Mouse (Mus musculus): ENCODE measurements around the gene Zfp663. TPM values are rescaled to one million over a fixed set of nuclear protein-coding genes. Genes with fewer than 3 reads are reported as not detected.

Zfp663 gene
- total RNA-seq, 2 experiments from 2014 or later, result 0.29 TPM; not detected in 1

- DNase-seq (ENCODE audit: low spot score in 2 of 2), result no peak
Measured at GRCm38 (mm10) chr2:165371066-165371465, 2.5 kb upstream of the Zfp663 start.

- DNase-seq (ENCODE audit: low spot score in 2 of 2), result no peak
Measured at GRCm38 (mm10) chr2:165370348-165370747, 1.8 kb upstream of the Zfp663 start.

GRCm38 (mm10) chr2:165367868-165368439, 575 bp downstream of the Zfp663 start:
- no peak for DNase-seq (ENCODE audit: low spot score in 2 of 2)

GRCm38 (mm10) chr2:165367047-165367520, 1.4 kb downstream of the Zfp663 start:
- DNase-seq (ENCODE audit: low spot score in 2 of 2), result no peak

- DNase-seq (ENCODE audit: low spot score in 2 of 2), result peak; percentile 35 to 62
Measured at GRCm38 (mm10) chr2:165364334-165365091, 4.0 kb downstream of the Zfp663 start.

GRCm38 (mm10) chr2:165363282-165363681, 5.2 kb downstream of the Zfp663 start:
- no peak for DNase-seq (ENCODE audit: low spot score in 2 of 2)

- DNase-seq (ENCODE audit: low spot score in 2 of 2), result peak in 1 of 2 experiments; percentile 69
Measured at GRCm38 (mm10) chr2:165360861-165361260, 7.7 kb downstream of the Zfp663 start.

- no peak for DNase-seq (ENCODE audit: low spot score in 2 of 2)
Measured at GRCm38 (mm10) chr2:165351828-165352513, 16.6 kb downstream of the Zfp663 start.

GRCm38 (mm10) chr2:165349466-165349865, 19.1 kb downstream of the Zfp663 start:
- DNase-seq (ENCODE audit: low spot score in 2 of 2), result no peak

GRCm38 (mm10) chr2:165346180-165346579, 22.3 kb downstream of the Zfp663 start:
- no peak for DNase-seq (ENCODE audit: low spot score in 2 of 2)

- no peak for DNase-seq (ENCODE audit: low spot score in 2 of 2)
Measured at GRCm38 (mm10) chr2:165337191-165337590, 31.3 kb downstream of the Zfp663 start.

GRCm38 (mm10) chr2:165332610-165333210, 35.8 kb downstream of the Zfp663 start:
- no peak for DNase-seq (ENCODE audit: low spot score in 2 of 2)

- no peak for DNase-seq (ENCODE audit: low spot score in 2 of 2)
Measured at GRCm38 (mm10) chr2:165329703-165330102, 38.8 kb downstream of the Zfp663 start.

- DNase-seq (ENCODE audit: low spot score in 2 of 2), result no peak
Measured at GRCm38 (mm10) chr2:165328746-165329145, 39.8 kb downstream of the Zfp663 start.

- DNase-seq (ENCODE audit: low spot score in 2 of 2), result no peak
Measured at GRCm38 (mm10) chr2:165327386-165327785, 41.1 kb downstream of the Zfp663 start.

- peak; percentile 90 to 94 for DNase-seq (ENCODE audit: low spot score in 2 of 2)
Measured at GRCm38 (mm10) chr2:165326304-165327190, 42.0 kb downstream of the Zfp663 start, which contains the start of gene Elmo2. Elmo2 (minus strand) TSS chr2:165326479.

- DNase-seq (ENCODE audit: low spot score in 2 of 2), result no peak
Measured at GRCm38 (mm10) chr2:165325521-165326303, 42.8 kb downstream of the Zfp663 start.

- DNase-seq (ENCODE audit: low spot score in 2 of 2), result no peak
Measured at GRCm38 (mm10) chr2:165323928-165324327, 44.6 kb downstream of the Zfp663 start.

- no peak for DNase-seq (ENCODE audit: low spot score in 2 of 2)
Measured at GRCm38 (mm10) chr2:165323484-165323883, 45.0 kb downstream of the Zfp663 start.

Measured in gastrocnemius, postnatal 4 days (tissue).